Mouse (Mus musculus) cortical plate, adult 2 months (tissue): ENCODE measurements around the gene Nbea. TPM values are rescaled to one million over a fixed set of nuclear protein-coding genes. Genes with fewer than 3 reads are reported as not detected.
"Not testable (repeated sequence)": the region's sequence is repeated elsewhere in the genome, so short reads cannot be mapped to it uniquely, and the experiment has no call there.

Experiments
- H3K27ac ChIP-seq: fragments of 200-500 bp; 2 replicates; pipeline ENCODE4 v1.5.1; 2012; ENCODE audit warnings: low read length, control low read depth, inconsistent platforms; ENCODE audit not compliant: insufficient read depth
- H3K4me1 ChIP-seq: fragments of 200-500 bp; 2 replicates; pipeline ENCODE4 v1.6.1; 2011; ENCODE audit warnings: low read length; ENCODE audit not compliant: control insufficient read depth, insufficient read depth
- H3K4me3 ChIP-seq: fragments of 200-500 bp; 2 replicates; pipeline ENCODE4 v1.5.1; 2011; ENCODE audit warnings: mild to moderate bottlenecking, low read length, control low read depth; ENCODE audit not compliant: insufficient read depth
- CTCF ChIP-seq: fragments of 200-500 bp; IDR thresholded peaks from 2 replicates; pipeline ENCODE4 v1.5.1; 2011; ENCODE audit warnings: mild to moderate bottlenecking, control low read depth, low read length; ENCODE audit not compliant: insufficient read depth; ENCODE audit errors: extremely low read depth
- POLR2A ChIP-seq: fragments of 200-500 bp; IDR thresholded peaks from 2 replicates; pipeline ENCODE4 v1.6.1; 2011; ENCODE audit warnings: mild to moderate bottlenecking, low read length, control low read depth; ENCODE audit not compliant: insufficient read depth; ENCODE audit errors: extremely low read depth
- polyA plus RNA-seq: library from polyadenylated mRNA; depleted of rRNA; stranded (reverse); fragments of >200 nt; gene quantifications from 2 replicates; pipeline ENCODE4 v1.2.3, GENCODE M21; 2012

Gene Nbea
- polyA plus RNA-seq, 1 experiment = 115 TPM

DNA sequence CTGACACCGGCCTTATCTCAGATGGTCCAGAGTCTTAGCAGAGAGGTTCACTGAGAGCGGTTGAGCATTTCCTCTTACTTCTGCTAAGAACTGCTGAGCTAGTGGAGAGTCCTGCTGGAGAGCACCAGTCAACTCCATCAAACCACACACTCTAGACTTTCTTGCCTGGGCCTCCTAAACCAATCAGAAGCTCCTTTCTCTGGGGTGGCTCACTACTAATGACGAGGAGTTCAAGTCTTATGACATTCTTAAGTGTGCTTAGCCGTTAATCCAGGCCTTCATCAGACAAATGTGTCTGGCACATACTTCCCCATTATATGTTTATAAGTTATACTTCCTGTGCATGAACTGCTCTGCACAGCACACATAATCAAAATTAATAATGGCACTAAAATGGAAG lies 556.4 kb downstream of the Nbea start:
- no peak overlapping the region for H3K4me3 ChIP-seq
- TF ChIP-seq CTCF (no peak), POLR2A (no peak)
- H3K27ac ChIP-seq = no peak overlapping the region
- no peaks in the 10 kb centered on the region for H3K4me1 ChIP-seq

DNA sequence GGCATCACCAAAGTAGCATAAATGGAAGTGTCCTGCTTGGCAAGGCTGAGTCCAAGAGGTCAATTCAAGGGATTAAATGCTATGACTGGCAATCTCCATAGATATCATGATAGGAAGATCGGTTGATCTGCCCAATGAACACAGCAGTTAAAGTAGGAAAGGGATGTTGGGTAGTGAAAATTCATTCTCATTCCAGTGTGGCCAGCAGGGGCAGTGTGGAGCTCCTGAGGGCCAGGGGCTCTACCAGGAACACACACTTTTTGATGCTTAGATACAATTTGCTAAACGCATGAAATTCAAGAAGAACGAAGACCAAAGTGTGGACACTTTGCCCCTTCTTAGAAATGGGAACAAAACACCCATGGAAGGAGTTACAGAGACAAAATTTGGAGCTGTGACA lies 561.5 kb downstream of the Nbea start:
- H3K4me1 ChIP-seq, H3K27ac ChIP-seq, H3K4me3 ChIP-seq: not testable (repeated sequence)

DNA sequence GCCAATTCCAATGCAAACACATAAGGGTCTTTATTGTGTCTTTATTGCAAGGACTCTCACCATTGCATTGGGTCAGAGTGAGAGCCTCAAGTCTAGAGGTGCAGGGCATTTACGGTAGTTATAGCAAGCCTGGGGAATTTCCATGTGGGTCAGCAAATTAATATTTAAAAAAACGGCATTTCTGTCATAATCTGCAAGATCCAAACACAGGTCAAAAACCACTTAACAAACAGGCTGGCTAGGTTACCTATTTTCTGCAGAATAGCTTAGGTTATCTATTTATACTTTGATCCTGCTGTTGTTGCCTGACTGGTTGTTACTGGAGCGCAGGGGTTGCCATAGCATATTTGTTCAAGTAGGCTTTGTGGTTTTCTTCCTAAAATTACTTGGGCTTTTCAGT lies 565.1 kb downstream of the Nbea start:
- Histone ChIP-seq H3K27ac (no peak overlapping the region), H3K4me1 (no peaks in the 10 kb centered on the region), H3K4me3 (no peak overlapping the region)
- TF ChIP-seq POLR2A = no peak
- no peak for TF ChIP-seq CTCF

DNA sequence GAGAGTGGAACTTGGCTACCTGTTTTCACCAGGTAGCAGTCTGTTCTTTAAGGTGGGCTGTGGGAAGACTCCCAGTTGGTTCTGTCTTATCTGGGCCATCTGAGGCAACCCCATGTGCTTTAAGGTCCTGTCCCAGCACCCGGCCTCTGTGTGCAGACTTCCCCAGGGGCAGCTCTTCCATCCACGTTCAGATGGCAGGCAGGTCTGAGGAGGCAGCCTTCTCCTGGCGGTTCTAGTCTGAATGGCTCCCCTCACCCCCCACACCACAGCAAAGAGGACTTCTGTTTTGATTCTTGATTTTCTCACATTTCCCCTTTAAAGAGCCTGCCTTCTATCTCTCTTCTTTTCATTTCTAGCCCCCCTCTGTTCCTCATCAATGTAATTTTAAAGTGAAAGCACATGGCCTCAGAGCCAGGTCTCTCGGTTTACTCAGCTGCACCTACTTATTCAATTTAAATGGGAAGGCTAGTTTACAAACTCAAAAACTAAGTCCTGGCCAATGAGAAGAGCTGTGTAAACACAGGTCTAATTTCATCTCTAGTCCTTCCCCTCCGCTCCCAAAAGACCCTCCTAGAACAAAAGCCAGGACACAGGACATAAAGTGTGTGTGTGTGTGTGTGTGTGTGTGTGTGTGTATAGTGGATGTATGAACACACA lies 570.9 kb downstream of the Nbea start:
- H3K4me1 ChIP-seq = no peaks in the 10 kb centered on the region
- TF ChIP-seq POLR2A (no peak), CTCF (no peak)
- H3K27ac ChIP-seq = no peak overlapping the region
- no peak overlapping the region for H3K4me3 ChIP-seq

DNA sequence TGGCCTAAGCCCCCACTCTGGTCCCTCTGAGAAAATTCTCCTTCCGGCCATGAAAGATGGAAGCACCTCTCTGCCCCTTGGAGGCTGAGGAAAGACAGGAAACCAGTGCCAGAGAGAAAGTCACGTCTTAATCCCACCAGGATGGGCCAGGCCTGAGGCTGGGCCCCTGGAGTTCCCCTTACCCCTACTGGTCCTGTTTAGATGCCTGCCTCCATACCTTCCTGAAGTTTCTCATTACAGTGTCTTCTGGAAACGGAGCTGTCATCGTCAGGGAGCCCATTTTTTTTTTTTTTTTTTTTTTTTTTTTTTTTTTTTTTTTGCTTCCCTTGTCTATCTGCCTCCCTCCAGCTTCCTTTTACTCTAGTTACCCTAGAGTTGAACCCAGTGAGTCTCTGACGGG lies 571.5 kb downstream of the Nbea start:
- TF ChIP-seq POLR2A (no peak), CTCF (no peak)
- no peak overlapping the region for H3K4me3 ChIP-seq

DNA sequence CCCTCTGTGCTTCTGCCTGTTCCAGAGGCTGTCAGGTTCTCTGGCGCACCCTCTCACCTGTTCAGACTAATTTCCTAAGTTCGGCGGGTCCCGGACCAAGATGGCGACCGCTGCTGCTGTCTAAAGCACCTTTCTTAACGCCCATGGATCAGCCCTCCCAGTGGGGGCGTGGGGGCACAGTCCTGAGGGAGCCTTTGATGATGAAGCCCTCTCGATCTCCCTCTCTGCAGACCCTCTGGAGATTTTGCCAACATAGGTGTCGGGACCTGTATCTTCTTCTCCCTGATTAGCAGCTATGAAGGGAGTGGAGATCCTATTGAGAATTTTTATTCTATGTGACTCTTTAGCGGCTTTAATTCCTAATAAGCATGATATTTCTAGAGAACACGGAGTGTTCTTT lies 573.3 kb downstream of the Nbea start:
- no peak overlapping the region for H3K27ac ChIP-seq
- no peak for TF ChIP-seq POLR2A
- TF ChIP-seq CTCF = no peak
- H3K4me1 ChIP-seq = no peaks in the 10 kb centered on the region
- no peak overlapping the region for H3K4me3 ChIP-seq

More for the DNA sequence above, 571.5 kb downstream of the Nbea start:
- Histone ChIP-seq H3K4me1 (no peaks in the 10 kb centered on the region), H3K27ac (no peak overlapping the region)

DNA sequence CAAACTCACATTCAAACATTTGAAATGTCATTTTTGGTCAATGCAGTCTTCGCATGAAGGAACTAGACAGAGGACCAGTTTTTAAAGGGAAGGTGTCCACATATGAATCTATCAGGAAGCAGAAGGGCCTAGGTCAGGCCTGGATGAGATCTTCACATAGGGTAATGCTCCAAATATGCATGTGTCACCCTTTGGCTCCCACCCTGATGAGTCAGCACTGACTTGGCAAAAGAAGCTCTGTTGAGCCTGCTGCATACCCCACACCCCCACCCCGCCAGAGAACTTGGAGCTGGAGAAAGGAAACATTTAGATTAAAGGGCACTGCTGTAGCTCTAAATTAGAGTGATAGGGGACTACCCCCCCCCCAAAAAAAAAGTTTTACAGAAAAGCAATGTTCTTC lies 583.2 kb downstream of the Nbea start:
- H3K27ac ChIP-seq = no peak overlapping the region

DNA sequence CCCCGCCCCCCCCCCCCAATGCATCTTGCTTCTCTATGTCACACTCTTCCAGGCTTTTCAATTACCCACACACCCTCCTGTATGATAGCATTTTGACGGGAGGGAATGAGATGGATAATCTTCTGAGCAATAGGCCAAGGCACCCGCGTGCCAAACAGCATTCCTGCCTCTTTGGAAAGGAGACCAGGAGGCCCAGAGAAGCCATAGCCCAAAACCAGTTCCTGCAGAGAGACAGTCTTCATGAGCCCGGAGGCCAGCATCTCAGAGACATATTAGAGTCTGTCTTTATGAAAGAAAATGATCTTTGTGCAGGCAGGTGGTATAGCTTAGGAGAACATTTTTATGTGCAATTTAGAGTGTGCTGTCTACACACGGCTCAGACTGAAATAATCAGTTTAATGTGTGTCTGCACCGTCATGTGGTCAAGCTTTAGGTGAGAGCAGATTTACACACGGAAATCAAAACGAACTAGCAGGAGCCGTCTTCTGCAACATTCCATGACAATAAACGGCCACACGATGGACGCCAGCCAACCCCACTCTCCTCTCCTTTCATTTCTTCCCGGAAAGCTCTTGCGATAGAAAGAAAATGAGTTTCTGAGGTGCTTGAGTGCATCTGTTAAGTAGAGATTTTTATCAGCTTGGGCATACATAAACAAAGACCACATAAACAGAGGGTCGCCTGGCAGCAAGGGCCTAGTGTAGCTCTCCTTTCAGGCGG lies 584.0 kb downstream of the Nbea start:
- Histone ChIP-seq H3K4me1 (no peaks in the 10 kb centered on the region; the same call in 1 of the 2 replicates), H3K27ac (no peak overlapping the region), H3K4me3 (no peak overlapping the region)
- no peak for TF ChIP-seq CTCF
- TF ChIP-seq POLR2A = no peak

More for the DNA sequence above, 583.2 kb downstream of the Nbea start:
- Histone ChIP-seq H3K4me1 (no peaks in the 10 kb centered on the region; the same call in 1 of the 2 replicates), H3K4me3 (no peak overlapping the region)
- TF ChIP-seq CTCF = no peak
- TF ChIP-seq POLR2A = no peak

DNA sequence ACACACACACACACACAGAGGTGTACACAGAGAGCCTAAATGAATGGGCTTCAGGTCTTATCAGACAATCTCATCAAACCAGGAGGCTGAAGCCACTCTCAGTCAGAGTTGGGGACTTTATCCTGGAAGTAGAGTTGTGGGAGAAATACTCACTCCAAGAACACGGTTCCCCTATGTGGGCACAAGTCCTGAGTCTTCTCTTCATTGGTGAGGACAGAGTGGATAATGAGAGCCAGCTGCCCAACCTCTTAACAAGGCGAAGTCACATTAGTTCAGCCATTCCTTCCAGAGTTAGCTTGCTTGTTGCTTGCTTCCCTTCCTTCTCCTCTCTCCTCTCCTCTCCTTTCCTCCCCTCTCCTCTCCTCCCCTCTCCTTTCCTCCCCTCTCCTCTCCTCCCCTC lies 584.8 kb downstream of the Nbea start:
- Histone ChIP-seq H3K4me3 (no peak overlapping the region), H3K4me1 (no peaks in the 10 kb centered on the region; the same call in 1 of the 2 replicates), H3K27ac (no peak overlapping the region)
- TF ChIP-seq POLR2A = no peak
- TF ChIP-seq CTCF = no peak

DNA sequence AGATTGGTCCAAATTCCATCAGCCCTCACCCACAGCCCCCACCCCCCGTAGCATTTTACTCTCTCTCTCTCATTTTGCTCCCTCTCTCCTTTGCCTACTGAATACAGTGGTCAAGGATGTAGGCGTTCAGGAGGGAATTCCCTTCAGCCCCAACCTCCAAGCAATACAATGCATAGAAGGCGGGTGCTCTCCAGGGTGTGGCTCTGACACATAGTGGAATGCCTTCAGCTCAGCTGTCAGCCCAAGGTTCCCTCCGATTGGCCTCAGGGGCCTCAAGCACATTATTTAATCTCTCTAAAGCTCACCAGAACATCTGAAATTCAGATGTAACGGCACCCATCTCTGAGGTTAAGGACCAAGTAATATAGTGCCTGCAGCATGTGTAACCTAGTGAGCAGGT lies 590.2 kb downstream of the Nbea start:
- TF ChIP-seq CTCF = no peak
- TF ChIP-seq POLR2A = no peak
- Histone ChIP-seq H3K4me1 (no peaks in the 10 kb centered on the region), H3K4me3 (no peak overlapping the region), H3K27ac (no peak overlapping the region)
